Mouse (Mus musculus) megakaryocyte-erythroid progenitor cell, adult 5 weeks (primary cell): ENCODE data around the gene Rnf187. TPM values are rescaled to one million over a fixed set of nuclear protein-coding genes. Genes with fewer than 3 reads are reported as not detected.

Experiments used
- polyA plus RNA-seq: library from polyadenylated mRNA; stranded (reverse); fragments of >175 nt; gene quantifications from 2 replicates; pipeline ENCODE4 v1.2.3, GENCODE M21; 2012

Gene Rnf187
- 297 and 316 TPM in 2 replicates for polyA plus RNA-seq

DNA sequence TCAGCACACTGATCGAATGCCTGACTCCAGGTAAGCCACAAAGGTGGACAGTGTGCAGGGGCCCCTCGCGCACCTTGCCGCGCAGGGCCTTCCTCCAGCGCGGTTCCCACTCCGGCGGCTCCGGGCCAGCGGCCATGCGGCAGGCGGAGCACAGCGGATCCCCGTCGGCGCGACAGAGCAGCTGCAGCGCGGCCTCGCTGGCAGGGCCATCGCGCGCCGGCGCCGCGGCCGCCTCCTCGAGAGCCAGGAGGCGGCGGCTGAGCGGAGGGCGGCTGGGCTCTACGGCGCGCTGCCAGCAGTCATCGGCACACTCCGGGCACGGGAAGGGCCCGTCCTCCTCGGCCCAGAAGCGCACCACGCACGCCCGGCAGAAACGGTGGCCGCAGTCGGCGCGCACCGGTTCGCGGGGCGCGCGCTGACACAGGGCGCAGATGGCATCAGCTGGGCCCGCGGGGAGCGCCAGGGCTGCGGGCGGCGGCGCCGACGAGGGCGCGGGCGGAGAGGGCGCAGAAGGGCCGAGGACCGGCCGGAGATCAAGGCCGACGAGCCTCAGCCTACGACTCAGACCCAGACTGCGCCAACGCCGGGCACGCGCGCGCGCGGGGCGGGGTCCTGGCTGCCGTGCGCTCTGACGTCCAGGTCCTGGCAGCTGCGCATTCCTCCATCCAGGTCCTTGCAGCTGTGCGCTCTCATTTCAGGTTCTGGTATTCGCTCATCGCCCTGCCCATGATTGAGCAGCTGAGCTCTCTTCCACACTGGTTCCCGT is at the start of gene Rnf187:
Rnf187 (minus strand) TSS at position 595 of the 766 bp plus-strand sequence.

DNA sequence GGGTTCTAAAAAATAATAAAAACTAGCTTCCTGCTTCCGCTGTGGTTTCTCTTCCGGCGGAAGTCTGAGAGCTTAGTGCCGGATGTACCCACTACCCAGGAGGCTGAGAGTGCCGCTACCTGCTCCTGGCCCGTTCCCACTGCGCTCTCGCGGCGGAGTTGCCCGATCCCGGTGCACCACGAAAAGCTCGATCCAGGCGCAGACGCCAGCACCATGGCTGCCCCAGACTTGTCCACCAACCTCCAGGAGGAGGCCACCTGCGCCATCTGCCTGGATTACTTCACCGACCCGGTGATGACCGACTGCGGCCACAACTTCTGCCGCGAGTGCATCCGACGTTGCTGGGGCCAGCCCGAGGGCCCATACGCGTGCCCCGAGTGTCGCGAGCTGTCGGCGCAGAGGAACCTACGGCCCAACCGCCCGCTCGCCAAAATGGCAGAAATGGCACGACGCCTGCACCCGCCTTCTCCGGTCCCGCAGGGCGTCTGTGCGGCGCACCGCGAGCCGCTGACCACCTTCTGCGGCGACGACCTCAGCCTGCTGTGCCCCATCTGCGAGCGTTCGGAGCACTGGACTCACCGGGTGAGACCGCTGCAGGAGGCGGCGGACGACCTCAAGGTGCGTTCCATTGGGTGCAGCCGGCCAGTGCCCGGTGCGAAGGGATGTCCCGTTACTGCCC is 39.5 kb upstream of the Rnf187 start, which contains the start of gene Trim11:
Trim11 (plus strand) TSS at position 67 of the 679 bp plus-strand sequence.

DNA sequence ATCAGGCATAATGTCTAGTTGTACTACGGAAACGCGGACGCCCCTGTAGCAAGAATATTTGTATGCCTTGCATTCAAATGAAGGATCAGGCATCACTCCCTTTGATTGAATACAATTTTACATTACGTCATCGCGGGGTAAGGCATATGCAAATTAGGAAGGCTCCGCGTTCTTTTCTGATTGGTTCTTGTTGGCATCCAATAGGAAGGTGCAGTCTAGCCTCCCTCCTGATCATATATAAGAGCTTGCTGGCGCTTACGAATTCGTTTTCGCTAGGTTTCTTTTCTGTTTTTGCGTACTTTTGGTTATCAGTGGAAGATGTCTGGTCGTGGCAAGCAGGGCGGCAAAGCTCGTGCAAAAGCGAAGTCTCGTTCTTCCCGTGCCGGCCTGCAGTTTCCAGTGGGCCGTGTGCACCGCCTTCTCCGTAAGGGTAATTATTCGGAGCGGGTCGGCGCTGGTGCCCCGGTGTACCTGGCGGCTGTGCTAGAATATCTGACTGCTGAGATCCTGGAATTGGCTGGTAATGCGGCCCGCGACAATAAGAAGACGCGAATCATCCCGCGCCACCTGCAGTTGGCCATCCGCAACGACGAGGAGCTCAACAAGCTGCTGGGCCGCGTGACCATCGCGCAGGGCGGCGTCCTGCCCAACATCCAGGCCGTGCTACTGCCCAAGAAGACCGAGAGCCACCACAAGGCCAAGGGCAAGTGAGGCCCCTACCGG is 15.9 kb upstream of the Rnf187 start, which contains the start of the genes Hist3h2a and Trim17:
Hist3h2a (plus strand) TSS at position 266 of the 723 bp plus-strand sequence.
Trim17 (plus strand) TSS at position 266 of the 723 bp plus-strand sequence.

DNA sequence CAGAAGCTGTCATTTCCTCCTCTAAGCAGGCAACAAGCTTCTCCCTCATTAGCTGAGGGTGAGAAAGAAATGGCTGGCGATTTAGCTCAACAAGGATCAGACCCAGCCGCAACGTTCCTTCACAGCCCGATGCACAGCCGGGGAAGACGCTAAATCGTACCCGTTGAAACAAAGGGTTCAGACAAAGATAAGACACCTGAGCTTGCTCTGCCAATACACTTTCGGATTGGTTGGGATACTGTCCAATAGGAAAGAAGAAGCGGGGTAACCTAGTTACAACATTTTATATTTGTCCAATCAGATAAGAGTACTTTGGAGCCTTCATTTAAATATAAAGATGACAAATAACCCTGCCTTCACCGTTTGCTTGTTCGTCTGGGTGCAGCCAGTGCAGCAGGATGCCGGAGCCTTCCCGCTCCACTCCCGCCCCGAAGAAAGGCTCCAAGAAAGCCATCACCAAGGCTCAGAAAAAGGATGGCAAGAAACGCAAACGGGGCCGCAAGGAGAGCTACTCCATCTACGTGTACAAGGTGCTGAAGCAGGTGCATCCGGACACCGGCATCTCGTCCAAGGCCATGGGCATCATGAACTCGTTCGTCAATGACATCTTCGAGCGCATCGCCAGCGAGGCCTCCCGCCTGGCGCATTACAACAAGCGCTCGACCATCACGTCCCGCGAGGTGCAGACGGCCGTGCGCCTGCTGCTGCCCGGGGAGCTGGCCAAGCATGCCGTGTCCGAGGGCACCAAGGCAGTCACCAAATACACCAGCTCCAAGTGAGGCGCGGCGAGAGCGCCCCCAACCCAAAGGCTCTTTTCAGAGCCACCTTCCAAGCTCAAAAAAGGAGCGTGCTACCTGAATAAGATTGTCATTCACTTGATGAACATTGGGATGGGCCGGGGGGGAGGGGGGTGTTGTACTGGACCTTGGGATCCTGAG is 10.1 kb upstream of the Rnf187 start, which contains the start of gene Hist3h2ba:
Hist3h2ba (plus strand) TSS at position 379 of the 938 bp plus-strand sequence.

DNA sequence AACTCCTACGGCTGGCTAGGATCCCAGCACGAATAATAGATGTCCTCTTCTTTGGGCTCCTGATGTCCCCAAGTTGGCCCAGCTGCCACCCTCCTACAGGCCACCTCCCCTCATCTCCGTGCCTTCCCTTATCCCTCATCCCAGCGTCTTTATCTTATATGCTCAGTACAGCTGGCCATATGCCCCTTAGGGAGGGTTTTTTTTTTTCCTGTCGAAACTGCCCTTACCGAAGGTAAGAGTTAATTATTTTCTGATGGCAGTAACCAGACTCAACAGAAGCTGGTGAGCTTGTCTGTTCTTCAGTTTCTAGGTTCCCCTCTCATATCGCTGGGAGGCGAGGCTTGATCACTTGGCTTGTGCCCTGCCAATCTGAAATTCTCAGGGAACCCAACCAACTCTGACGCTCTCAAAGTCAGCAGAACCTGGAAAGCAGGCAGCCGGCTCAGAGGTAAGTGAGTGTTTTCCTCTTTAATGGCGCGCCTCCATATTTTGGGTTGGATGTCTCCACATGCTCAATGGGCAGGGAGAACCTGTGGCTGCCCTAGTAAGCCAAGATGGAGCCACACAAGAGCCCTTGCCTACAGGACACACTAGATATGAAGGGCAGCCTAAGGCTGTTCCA is 20.9 kb downstream of the Rnf187 start, which contains the start of gene Btnl10:
Btnl10 (plus strand) TSS at position 164 of the 622 bp plus-strand sequence.

DNA sequence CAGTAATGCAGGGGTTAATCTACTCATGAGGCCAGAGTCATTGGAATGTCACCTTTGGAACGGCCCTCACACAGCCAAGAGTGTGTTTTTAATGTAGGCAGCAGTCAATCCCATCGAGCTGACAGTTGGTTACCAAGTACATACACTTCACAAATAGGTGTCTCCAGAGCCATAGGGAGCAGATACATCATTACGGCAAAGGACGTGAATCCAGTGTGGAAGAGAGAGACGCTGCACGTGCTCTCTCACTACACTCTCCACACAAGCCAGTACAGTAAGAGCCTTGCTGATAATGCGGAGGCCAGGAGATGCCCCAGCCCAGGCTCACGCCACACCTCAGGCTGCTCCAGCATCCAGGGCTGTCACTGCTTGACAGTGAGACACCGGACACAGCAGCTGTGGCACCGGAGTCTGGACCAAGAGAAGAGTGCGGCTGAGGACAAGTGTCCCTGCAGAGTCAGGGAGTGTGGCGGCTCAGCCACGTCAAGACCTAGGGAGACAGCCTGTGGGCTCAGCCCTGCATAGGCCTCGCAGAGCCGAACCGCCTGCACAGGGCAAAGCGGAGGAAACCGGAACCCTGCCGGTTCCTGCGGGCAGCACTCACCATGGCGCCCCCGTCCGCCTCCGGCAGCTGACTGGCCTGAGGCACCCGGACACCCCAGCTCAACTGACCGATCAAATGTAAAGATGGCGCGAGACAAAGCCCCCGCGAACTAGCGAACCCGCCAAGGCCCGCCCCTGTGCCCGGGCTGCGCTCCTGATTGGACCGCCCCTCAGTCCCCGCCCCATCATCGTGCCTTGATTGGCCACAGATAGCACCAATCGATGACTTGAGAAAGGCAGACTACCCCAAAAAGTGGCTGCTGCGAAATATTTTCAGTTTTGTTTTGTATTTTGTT is 35.0 kb downstream of the Rnf187 start, which contains the start of gene Zfp39:
Zfp39 (minus strand) TSS at position 715 of the 899 bp plus-strand sequence.

Other genes with a start within 250 kb of the Rnf187 start
- not detected in 2 replicates for gene Olfr319, start 239.8 kb downstream of the Rnf187 start, polyA plus RNA-seq
- gene Olfr318, start 214.9 kb downstream of the Rnf187 start, polyA plus RNA-seq = 0.05 and 0.06 TPM in 2 replicates
- not detected in 2 replicates for gene Olfr317, start 199.7 kb downstream of the Rnf187 start, polyA plus RNA-seq
- not detected in 2 replicates for gene Olfr316, start 186.2 kb downstream of the Rnf187 start, polyA plus RNA-seq
- not detected in 2 replicates for gene Olfr315, start 165.7 kb downstream of the Rnf187 start, polyA plus RNA-seq
- gene Olfr314, start 156.0 kb downstream of the Rnf187 start, polyA plus RNA-seq = not detected in 2 replicates
- gene Fam183b, start 137.0 kb downstream of the Rnf187 start, polyA plus RNA-seq = not detected in 2 replicates
- gene Olfr313, start 123.9 kb downstream of the Rnf187 start, polyA plus RNA-seq = not detected in 2 replicates
- gene Olfr312, start 109.7 kb downstream of the Rnf187 start, polyA plus RNA-seq = 0.12 TPM in 1 of 2 replicates, not detected in the other
- gene Olfr311, start 99.7 kb downstream of the Rnf187 start, polyA plus RNA-seq = not detected in 2 replicates
- gene Gm12258, start 91.8 kb downstream of the Rnf187 start, polyA plus RNA-seq = 0.03 TPM in 1 of 2 replicates, not detected in the other
- gene 2810021J22Rik, start 71.7 kb downstream of the Rnf187 start, polyA plus RNA-seq = 0.07 and 0.31 TPM in 2 replicates
- 1.3 and 1.4 TPM in 2 replicates for gene Zfp39, start 34.7 kb downstream of the Rnf187 start, polyA plus RNA-seq
- gene Btnl10, start 21.0 kb downstream of the Rnf187 start, polyA plus RNA-seq = 3.1 and 3.4 TPM in 2 replicates
- 4.6 and 7.4 TPM in 2 replicates for gene Hist3h2ba, start 10.0 kb upstream of the Rnf187 start, polyA plus RNA-seq
- 33.2 and 37.5 TPM in 2 replicates for gene Hist3h2a, start 15.8 kb upstream of the Rnf187 start, polyA plus RNA-seq
- gene Trim17, start 15.8 kb upstream of the Rnf187 start, polyA plus RNA-seq = 0.24 and 0.28 TPM in 2 replicates
- 55.3 and 59.9 TPM in 2 replicates for gene Trim11, start 39.2 kb upstream of the Rnf187 start, polyA plus RNA-seq
- 0.23 and 0.43 TPM in 2 replicates for gene Obscn, start 197.5 kb upstream of the Rnf187 start, polyA plus RNA-seq
- gene Iba57, start 224.8 kb upstream of the Rnf187 start, polyA plus RNA-seq = 11.0 and 12.0 TPM in 2 replicates
- gene Gjc2, start 244.3 kb upstream of the Rnf187 start, polyA plus RNA-seq = 0.06 TPM in 1 of 2 replicates, not detected in the other